Mouse (Mus musculus): ENCODE data around the gene Incenp.
"Not testable (repeated sequence)": the region's sequence is repeated elsewhere in the genome, so short reads cannot be mapped to it uniquely, and the experiment has no call there.

Incenp gene

DNA sequence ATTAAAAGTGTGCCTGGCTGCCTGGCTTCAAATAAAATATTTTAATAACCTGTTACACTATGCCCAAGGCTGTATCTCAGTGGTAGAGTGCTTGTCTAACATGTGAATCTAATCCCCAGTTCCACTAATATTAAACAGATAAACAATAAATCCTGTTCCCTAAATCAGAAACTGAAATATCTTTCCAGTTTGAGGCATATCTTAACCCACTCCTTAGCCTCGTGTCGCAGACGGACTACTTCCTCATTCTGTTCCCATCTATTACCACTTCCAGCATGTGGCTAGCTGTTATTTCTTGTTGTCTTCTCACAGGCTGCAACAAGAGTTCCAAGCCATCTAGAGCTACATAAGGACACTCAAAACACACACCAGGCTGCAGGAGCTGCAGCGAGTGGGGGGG lies 18.4 kb upstream of the Incenp start:
- DNase-seq: no peak

- DNase-seq: peak; percentile 69
Measured at GRCm38 (mm10) chr19:9915935-9916334, 16.6 kb upstream of the Incenp start.

GRCm38 (mm10) chr19:9914346-9914745 lies 15.0 kb upstream of the Incenp start:
- DNase-seq: no peak

- DNase-seq: no peak
Measured at GRCm38 (mm10) chr19:9913784-9914183, 14.4 kb upstream of the Incenp start.

GRCm38 (mm10) chr19:9911314-9911754 lies 12.0 kb upstream of the Incenp start:
- peak; percentile 52 for DNase-seq

DNA sequence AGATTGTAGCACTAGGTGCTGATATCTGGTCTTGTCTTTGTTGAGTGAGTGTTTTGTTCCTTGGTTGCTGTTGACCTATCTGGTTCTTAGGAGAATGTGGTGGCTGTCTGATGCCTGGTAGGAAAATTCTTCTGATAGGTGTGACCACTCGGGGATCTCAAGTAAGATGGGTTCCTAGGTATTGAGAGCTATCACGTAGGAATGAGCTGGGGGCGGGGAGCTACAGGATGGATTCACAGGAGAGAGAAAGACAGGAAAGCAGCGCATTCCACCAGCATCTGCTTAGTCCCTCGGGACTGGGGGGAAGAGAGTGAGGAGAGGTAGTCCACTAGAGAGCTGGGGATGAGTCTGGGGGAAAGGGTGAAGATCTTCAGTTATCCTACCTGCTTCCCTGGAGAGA lies 10.0 kb upstream of the Incenp start:
- no peak for DNase-seq

DNA sequence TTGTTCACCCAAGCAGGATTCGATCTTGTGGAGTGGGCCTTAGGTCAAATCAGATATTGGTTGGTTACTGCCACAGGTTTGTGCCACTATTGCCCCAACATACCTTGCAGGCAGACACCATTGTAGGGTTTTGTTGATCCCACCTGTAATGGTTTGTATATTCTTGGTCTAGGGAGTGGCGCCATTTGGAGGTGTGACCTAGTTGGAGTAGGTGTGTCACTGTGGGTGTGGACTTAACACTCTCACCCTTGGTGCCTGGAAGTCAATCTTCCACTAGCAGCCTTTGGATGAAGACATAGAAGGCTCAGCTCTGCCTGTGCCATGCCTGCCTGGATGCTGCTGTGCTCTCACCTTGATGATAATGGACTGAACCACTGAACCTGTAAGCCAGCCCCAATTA lies 1.3 kb upstream of the Incenp start:
- peak; percentile 34 for DNase-seq

- no peak for DNase-seq
Measured at GRCm38 (mm10) chr19:9899780-9900146, 412 bp upstream of the Incenp start.

DNA sequence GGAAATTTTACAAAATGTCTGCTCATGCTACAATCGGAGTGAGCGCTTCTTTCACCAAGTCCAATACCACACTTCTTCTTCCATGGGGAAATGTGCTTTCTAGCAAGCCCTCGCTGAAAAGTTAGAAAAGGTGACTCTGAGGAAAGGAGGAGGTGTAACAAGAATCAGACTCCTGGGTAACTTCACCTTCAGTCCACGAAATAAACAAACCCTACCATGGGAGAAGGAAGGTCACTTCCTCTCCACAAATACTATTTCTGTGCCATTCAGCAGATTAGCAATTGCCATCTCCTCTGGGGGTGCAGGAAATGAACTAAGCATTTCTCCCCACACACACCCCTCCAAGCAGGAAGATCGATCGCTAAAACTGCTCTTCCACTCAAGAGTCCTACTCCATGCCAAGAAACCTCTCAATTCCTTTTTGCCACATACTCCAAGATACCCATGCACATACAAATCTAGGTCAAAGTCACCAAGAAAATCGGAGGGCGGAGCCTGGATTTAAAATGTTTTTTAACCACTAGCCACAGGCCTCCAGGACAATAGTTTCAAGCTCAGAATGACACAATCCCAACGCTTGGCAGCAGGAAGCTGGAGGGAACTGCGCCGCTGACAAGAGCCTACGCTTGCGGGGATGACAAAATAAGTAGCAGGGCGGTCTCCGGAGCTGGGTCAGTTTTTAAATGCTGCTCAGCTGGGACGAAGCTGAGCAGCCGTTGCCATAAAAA lies 848 bp downstream of the Incenp start:
- peak; percentile 32 for DNase-seq

GRCm38 (mm10) chr19:9896067-9896466 lies 3.3 kb downstream of the Incenp start:
- no peak for DNase-seq

DNA sequence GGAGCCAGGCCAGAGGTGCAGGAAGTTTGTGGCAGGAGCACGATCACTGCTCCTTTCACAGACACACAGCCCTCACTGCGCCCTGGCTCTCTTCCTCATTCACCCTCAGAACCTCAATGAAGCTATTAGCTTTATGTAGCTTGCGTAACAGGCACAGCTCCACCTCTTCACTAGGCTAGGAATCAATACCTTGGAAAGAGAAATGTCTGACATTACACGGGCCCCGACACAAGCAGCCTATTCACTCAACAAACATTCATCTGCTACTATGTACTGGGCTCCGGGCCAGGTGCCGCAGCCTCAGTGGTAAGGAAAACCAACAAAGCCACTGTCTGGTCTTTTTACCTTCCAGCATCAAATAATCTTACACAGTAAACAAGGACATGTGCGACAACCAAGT lies 12.6 kb downstream of the Incenp start:
- DNase-seq: no peak

DNA sequence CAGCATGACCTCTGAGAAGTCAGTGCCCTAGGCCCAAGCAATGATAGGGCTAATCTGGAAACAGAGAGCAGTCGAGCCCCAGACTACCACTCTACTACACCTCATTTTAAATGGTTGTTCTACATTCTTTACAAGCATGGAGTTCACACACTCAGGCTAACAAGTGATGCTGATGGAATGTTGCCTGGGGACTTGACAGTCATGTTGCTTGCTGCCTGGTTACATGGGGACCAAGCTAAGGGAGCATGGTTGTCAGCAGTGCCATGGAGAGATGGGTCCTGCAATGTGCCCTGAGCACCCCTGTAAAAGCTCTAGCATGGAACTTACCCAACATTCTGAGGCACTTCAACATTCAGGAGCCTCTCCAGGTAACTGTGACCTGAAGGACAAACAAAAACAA lies 13.0 kb downstream of the Incenp start:
- DNase-seq: no peak

DNA sequence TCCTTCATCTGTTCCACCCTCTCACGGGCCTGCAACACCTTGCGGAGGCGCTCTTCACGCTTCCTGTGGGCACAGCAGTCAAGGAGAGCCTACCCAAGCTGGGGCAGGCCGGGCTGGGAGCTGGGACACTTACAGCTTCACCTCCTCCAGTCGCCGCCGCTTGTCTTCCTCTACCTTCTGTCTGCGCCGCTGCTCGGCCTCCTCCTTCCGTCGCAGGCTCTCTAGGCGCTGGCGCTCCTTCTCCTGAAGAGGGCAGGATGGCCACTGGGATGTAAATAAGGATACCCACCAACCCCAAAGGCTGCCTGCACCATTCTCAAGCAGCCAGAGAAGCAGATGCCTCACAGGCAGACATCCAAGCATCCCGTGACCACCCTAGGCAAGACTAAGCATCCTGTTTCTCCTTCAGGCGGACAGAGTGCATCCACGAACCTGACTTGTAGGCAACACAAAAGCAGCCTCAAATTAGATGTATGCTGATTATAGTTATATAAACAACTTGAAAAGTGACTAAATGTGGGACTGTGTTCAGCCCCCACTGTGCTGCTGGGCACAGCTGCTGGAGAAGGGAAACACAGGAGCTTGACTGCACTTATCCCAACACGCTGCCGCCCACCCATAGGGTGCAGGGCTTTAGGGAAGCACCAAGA lies 21.0 kb downstream of the Incenp start:
- DNase-seq: no peak

- DNase-seq: no peak
Measured at GRCm38 (mm10) chr19:9865466-9865865, 33.9 kb downstream of the Incenp start.

DNA sequence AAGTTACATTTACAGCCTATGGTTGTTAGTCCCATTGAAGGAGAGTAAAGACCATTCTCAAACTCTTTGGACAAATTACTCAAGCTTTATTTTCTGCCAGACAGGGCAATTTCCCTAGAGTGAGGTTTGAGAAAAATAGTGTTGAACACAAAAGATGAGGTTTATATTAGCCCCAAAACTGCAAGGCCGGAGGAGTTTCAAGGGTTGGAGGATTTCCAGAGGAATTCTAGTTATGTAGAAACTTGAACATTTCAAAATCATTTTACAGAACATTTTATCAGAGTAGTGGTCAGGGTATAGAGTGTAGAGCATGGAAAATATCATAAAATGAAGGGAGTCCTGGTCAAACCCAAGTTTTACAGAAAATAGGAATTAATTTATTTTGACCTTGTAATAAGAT lies 34.5 kb downstream of the Incenp start:
- DNase-seq: no peak

- DNase-seq: not testable (repeated sequence)
Measured at GRCm38 (mm10) chr19:9860821-9861220, 38.5 kb downstream of the Incenp start.

GRCm38 (mm10) chr19:9849368-9850075 lies 49.8 kb downstream of the Incenp start:
- DNase-seq: not testable (repeated sequence)

DNA sequence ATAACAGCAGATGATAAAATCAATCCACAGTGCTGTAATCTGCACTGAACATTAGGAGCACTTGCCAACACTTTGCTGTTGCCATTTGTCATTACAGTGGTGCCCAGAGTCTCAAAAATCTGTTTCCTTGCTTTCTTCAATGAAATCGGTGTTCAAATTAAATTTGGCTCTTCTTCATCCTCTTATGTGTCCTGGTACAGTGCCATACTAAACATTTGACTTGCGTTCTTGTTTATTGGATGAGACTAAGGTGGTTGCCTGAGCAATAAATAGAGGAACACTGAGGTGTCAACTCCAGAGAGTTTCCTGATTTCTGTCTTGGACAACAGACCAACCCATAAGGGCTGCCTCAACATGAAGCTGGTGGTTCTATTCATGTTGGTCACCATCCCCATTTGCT lies 52.1 kb downstream of the Incenp start, which contains the start of gene Scgb2a2:
Gene Scgb2a2 (plus strand): TSS at position 301 of the 400 bp plus-strand sequence.
- DNase-seq: no peak

- DNase-seq: no peak
Measured at GRCm38 (mm10) chr19:9837341-9837715, 62.0 kb downstream of the Incenp start.

- DNase-seq: peak; percentile 45
Measured at GRCm38 (mm10) chr19:9836581-9837340, 62.6 kb downstream of the Incenp start.
